Mouse (Mus musculus): ENCODE results near the gene Gm10053.
"Not testable (repeated sequence)": the region's sequence is repeated elsewhere in the genome, so short reads cannot be mapped to it uniquely, and the experiment has no call there.

Gene Gm10053

GRCm38 (mm10) chr19:24875129-24875870 is at the start of gene Gm10053:
Gene Gm10053 (plus strand): TSS chr19:24875686.
- not testable (repeated sequence) for DNase-seq (ENCODE audit: low spot score)

DNA sequence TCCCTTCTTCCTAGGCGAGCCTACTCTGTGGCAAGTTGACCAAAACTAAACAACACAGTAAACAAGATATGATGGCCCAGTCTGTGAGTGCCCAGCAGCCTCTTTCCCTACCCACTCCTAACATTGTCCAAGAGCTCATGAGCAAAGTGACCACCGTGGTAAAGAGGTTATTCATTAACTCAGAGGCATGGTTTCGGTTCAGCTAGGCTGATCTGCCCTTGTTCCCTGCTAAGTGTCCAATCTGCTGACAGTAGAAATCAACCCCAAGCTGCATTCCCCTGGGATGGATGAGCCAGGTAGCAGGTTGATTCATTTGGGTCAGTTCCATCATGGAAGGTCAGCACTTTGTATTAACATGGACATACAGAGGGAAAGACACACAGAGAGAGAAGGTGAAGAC is 33.4 kb upstream of the Gm10053 start:
- no peak for DNase-seq (ENCODE audit: low spot score)

DNA sequence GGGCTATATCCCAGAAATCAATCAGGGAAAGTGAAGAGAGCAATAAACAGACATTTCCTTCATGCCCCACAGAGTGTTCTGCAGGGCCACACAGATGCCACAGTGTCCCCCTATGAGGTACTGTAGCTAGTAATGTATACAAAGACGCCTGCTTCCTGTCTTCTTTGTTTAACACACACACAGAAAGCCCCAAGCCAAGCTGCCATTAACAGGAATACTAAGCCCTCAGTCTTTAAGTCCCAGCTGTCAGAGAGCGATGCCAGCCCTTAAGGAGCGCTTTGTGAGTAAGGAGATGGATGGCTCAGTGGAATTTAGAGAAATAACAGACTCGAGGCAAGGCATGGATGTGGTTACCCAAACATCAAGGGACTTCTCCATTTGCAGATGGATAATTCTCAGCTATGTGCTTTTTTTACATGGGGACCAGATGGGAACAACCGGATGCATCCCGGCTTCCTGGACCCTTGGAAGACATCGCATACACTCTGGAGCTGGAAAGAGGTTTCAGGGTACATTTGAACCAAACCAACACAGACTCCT is 30.4 kb upstream of the Gm10053 start:
- no peak for DNase-seq (ENCODE audit: low spot score)

- no peak for DNase-seq (ENCODE audit: low spot score)
Measured at GRCm38 (mm10) chr19:24848345-24848744, 27.1 kb upstream of the Gm10053 start.

DNA sequence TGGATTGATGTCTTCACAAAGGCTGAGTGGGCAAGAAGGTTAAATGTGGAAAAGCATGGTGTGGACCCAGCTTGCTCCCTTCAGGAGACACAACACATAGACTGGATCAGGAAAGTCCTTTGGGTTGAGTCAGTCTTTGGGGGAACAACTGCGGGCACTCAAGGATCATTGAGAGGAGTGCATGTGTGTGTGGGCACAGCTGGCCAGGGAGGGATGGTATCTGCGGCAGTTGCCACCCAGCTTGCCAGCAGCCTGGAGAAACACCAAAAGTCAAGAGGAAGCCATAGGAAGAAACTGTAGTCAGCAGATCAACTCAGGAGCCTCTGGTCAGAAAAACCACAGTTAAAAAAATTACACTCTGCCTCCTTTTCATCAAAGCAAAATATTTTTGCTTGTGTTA is 26.6 kb upstream of the Gm10053 start:
- DNase-seq (ENCODE audit: low spot score) = no peak

DNA sequence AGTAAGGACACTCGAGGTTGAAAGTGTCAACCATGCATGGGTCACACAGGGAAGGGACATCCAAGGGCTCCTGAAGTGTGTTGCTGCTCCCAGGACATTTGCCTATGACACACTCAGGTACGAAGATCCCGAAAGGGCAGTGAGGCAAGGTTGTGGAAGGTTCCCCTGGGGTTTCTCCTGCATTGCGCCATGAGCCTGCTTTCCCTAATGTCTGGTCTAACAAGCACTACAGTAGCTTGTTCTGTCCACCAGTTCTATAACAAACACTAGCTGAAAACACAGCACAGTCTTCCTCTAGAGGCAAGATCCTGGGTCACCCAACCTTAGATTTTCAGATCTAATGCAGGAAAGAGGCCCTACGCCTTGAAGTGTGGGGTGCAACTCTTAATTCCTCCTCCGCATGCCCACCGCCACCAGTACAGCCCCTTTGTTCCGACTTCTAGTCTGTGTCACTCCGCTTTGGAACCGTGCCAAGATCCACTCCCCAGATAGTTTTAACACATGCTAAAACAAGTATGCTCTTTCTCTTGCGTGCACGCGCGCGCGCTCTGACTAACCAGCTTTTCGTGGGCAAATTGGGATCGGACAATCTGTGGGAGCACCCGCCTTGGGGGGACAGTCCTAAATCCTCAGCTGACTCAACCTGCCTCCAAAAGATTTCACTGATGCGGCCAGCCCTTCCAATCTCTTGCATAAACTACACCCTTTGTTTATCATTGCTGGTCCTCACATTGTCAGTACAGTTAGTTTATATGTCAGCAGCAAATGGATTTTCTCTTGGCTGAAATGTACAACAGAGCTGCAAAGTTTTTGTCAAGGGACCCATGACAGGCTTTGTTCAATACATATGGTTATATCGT is 23.8 kb upstream of the Gm10053 start:
- DNase-seq (ENCODE audit: low spot score) = no peak

DNA sequence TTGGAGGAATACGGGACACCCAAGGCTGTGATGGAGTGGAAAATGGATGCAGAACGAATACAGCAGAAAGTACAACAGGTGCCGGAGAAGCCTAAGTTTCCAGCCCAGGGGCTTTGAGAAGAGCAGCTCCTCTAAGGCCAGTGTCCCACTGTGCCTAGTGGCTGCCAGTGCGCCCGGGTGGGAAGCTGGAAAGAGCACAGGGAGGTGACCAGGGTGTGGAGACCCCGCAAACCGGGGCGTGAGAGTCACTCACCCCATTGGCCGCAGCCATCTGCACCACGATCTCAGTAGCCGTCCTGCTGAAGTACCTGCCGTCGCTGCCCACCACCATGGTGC is 14.2 kb upstream of the Gm10053 start:
- DNase-seq (ENCODE audit: low spot score) = no peak

- no peak for DNase-seq (ENCODE audit: low spot score)
Measured at GRCm38 (mm10) chr19:24861612-24862451, 13.7 kb upstream of the Gm10053 start, which contains the start of gene Pgm5. Gene Pgm5 (minus strand): TSS chr19:24861855.

DNA sequence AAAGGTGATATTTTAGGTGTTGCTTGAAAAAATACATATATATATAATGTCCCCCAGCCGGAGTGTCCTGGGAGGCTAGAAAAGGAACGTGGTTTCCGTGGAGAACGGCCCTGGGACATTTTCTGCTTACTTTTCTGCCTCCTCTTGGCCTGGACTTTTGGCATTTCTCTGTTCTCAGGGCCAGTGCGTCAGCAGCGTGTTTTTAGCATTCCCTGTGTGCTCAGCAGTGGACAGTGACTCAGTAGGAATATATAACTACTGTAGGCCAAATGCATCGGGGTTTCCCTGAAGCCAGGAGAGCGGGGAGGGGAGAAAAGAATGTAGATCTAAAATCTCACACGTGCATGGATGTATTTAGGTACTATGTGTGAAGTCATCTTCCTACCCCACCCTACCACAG is 10.1 kb upstream of the Gm10053 start:
- no peak for DNase-seq (ENCODE audit: low spot score)

- no peak for DNase-seq (ENCODE audit: low spot score)
Measured at GRCm38 (mm10) chr19:24871037-24871635, 4.3 kb upstream of the Gm10053 start.

- DNase-seq (ENCODE audit: low spot score) = no peak
Measured at GRCm38 (mm10) chr19:24873873-24874272, 1.6 kb upstream of the Gm10053 start.

- DNase-seq (ENCODE audit: low spot score) = no peak
Measured at GRCm38 (mm10) chr19:24881237-24881636, 5.8 kb downstream of the Gm10053 start.

- peak; percentile 29 for DNase-seq (ENCODE audit: low spot score)
Measured at GRCm38 (mm10) chr19:24885504-24885903, 10.0 kb downstream of the Gm10053 start.

- DNase-seq (ENCODE audit: low spot score) = no peak
Measured at GRCm38 (mm10) chr19:24886888-24887287, 11.4 kb downstream of the Gm10053 start.

DNA sequence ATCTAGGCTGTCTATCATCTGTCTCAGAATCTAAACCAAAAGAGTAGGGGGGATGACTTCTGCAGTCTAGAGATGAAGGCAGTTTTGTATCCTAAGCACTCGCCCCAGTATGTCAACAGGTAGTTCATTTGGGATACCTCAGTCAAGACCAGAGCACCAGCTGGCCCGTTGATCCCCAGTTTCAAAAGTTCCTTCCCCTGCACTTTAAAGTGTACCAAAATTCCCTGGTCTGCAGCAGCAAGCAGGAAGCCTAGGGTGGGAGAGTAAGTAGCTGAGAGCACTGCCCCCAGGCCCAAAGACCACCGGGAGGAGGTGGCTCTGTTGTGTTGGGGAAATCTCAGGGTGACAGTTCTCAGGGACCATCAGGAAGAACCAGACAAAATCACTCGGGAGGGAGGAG is 21.1 kb downstream of the Gm10053 start:
- no peak for DNase-seq (ENCODE audit: low spot score)

DNA sequence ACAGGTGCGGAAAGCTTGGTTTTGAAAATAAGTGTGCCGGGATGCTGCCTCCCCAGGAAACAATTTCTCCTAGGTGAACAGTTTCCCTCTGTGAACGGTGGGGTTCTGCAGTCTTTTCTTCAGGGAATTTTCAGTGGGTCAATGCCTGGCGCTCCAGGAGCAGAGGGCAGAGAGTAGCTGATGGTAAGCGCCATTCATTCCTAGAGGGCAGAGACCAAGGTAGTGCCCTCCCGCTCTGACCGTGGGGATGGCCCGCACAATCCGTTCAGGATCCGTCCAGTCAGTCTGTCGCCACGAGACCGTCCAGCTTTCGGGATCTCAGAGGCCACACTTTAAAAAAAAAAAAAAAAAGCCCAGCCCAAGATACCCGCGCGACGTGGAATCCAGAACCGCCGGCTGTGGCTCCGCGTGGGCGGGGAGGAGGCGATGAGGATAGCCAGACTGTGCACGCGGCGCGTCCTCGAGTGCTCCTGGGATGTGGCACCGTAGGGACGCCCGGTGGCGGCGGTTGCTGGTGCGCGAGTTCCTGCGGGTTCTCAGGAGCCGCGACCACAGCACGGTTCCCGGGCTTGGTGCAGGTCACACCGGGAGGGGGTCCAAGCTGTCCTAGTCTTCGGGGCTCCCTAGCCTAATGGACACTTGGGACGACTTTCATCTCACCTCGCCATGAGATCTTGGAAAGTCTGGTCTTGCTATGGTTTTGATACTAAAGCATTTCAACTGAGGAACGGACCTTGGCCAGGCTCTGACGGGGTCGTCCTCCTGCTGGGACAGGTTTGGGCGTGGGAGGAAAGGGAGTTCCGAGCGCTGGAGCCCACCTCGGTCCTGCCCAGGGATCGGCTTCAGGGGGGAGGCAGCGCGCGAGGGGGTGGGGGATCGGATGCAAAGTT is 21.8 kb downstream of the Gm10053 start:
- DNase-seq (ENCODE audit: low spot score) = no peak

- DNase-seq (ENCODE audit: low spot score) = no peak
Measured at GRCm38 (mm10) chr19:24897896-24898736, 22.6 kb downstream of the Gm10053 start.

DNA sequence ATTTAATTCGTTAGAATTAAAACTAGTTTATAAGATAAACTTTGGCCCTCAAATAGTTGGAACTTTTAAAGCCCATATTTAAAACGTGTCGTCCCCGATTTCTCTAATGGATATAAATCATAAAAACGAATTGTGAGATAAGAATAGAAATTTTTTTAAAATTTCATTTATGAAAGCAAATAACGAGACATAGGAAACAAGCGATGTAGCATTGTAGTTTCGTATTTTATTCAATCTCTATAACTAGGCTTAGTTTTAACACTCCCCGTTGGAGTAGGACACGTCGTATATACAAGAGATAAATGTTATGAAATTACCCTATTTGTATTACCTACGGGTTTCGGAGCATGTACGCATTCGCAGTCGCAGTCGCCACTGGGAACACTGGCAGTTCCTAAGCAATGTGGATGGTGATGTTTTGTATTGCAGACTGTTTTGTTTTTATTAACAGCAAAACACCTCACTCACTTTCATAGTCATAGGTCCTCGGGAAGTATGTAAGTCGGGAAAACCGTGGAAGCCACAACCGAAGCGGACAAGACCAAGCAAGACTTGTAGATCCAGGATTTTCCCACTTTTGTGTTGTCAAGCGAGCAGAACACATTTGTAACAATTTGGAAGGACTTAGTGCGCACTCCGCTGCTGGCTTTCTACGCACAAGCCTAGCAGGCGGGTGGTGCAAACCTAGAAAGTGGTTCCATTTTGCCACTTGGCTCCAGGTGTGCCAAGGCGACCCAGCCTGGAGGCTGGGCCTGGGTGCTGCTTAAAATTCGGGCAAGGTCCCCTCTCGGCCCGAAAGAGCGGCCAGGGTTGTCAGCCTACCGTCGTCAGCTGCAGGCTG is 23.5 kb downstream of the Gm10053 start:
- DNase-seq (ENCODE audit: low spot score) = no peak

Measured in MN1 (cell line).